Mouse (Mus musculus): Measurements from ENCODE around the gene Aph1a.
A peak's percentile ranks its signal among the peaks of the same experiment; 100 is the strongest.
"Not testable (repeated sequence)": the region's sequence is repeated elsewhere in the genome, so short reads cannot be mapped to it uniquely, and the experiment has no call there.

Gene Aph1a

DNA sequence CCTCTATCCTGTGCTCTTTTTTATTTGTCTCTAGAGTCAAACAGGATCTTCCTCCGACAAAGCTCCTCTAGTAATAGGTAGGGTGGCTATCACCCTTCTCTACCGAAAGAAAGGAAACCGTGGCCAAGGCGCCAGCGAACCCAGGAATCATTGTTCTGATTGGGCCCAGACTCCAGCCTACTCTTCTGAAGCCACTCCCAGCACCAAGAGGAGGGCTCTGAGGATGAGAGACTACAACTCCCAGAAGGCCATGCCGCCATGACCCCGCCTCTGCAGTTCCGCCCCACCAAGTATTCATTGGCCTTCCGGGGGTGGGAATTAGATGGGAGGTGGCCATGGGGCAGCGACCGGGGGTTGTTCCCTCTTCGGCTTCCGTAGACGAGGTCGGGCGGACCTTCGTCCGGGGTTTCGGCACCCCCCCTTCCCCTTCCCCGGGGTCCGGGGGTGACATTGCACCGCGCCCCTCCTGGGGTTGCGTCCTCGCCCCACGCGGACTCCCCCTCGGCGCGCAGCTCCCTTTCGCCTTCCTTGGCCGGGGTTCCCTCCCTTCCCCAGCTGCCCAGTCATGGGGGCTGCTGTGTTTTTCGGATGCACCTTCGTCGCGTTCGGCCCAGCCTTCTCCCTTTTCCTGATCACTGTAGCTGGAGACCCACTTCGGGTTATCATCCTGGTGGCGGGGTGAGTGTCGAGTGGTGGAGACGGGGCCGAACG is at the start of gene Aph1a:
Aph1a (plus strand) TSS at position 364 of the 711 bp plus-strand sequence.
- DNase-seq (ENCODE audit: low spot score in 2 of 2): peak; percentile 94 to 98

DNA sequence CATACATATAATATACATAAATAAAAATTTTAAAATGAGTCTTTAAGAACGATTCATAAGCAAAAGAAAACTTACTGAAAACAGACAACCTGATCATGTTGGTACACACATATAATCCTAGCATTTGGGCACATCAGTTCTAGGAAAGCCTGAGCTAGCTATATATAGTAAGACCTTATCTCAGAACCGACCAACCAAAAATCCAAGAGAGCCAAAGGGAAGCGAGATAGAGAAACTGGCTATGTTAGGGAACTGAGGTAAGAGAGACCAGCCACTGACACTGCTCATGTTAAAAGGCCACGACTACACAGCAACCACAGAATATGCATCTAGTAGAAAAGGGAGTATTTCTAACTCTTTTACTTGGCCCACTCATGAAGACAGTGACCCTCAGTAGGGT is 43.2 kb upstream of the Aph1a start:
- no peak for DNase-seq (ENCODE audit: low spot score in 2 of 2)

DNA sequence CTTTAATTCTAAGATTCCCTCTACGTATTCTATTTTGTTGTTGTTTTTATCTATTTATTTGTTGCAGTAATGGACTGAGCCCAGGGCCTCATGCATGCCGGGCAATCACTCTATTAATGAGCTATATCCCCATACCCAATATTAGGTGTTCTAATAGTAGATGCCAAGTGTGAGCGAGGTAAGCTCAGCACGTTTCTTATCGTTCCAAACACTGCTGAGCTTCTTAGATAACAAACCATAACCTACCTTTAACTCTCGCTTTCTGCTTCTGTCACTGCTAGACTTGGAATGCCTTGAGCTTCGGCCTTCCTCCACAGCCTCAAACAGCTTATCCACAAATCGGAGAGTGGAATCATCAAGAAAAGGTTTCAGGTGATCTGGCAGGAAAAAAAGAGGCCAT is 42.5 kb upstream of the Aph1a start:
- DNase-seq (ENCODE audit: low spot score in 2 of 2): no peak

DNA sequence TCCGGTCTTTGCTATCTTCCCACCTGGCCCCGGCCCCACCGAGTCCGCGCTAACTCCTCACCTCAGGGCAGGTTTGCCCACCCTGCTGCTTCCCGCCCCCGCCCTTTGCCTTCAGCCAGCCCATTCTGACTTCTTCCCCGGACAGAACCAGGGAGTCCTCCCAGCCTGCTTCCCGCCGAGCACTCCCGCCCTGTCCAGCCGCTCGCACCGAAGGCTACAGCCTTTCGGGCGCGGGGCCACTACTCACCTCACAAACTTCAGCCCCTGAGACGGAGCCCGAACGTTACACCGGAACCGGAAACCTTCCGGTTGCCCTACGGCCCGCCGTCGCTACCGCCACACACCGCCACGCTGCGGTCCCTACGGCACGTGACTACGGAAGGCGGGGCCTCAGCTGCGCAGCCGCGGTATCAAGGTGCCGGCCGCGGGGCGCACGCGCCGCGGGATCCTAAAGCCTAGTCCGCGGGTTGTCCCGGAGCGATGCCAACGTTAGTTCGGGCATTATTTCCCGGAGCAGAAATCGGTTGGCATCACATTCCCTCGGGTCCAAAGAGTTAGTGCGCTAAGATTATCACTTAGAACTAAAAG is 38.2 kb upstream of the Aph1a start, which contains the start of gene Prpf3:
Prpf3 (minus strand) TSS at position 384 of the 588 bp plus-strand sequence.
- peak; percentile 84 to 94 for DNase-seq (ENCODE audit: low spot score in 2 of 2)

DNA sequence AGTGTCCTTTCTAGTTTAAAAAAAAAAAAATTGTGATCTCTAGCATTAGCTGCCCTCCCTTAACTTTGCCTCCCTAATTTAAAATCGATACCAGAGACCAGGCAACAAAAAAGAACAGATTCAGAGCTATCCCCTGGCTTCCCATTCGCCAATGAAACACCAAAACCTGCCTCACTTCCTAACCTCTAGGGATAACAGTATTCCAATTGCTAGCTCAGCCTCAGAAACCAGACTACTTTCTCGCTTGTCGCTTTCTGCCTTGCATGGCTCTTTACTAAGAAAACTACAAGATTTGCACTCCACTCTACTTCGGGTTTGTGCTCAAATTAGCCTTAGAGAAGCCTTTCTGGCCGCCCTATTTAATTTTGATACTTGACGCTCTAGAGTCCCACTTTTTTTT is 37.7 kb upstream of the Aph1a start:
- DNase-seq (ENCODE audit: low spot score in 2 of 2): no peak

DNA sequence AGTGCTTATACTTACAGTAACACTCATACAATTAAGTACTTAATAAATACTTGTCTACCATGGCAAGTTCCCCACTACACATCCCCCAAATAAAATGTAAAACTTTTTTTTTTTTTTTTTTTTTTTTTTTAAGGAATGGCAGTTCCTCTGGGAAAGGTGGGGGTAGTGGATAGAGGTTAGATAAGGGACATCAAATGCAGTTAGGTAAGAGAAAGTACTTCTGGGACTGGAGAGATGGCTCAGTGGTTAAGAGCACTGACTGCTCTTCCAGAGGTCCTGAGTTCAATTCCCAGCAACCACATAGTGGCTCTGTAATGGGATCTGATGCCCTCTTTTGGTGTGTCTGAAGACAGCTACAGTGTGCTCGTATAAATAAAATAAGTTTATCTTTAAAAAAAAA is 36.7 kb upstream of the Aph1a start:
- DNase-seq (ENCODE audit: low spot score in 2 of 2): not testable (repeated sequence)

DNA sequence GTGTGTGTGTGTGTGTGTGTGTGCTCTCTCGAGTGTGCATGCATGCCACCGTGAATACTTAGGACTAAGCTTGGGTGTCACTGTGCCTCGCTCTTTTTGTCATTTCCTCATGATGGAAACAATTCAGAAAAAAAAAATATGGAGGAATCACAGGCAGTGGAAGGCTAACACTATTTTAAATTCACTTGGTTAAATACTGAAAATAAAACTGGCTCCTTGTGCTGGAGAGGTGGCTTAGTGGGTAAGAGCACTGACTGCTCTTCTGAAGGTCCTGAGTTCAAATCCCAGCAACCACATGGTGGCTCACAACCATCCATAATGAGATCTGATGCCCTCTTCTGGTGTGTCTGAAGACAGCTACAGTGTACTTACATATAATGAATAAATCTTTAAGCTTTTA is 35.5 kb upstream of the Aph1a start:
- not testable (repeated sequence) for DNase-seq (ENCODE audit: low spot score in 2 of 2)

DNA sequence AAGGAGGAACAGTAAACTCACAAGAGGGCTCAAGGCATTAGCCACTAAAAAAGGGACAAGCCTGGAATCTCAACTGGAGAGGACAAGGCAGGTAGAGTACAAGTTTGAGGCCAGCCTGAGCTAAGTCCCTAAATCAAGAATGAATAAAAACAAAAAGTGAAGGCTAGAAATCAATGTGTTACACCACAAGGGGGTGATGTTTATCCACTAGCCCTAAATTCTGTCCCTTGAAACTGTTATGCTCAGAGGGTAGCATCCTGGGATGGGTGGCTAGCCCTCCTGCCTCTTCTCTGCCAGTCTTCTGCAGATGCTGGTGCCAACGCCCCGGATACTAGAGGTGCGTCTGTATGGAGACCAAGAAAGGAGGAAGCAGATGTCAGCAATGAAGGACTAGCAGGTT is 33.4 kb upstream of the Aph1a start:
- DNase-seq (ENCODE audit: low spot score in 2 of 2): no peak

DNA sequence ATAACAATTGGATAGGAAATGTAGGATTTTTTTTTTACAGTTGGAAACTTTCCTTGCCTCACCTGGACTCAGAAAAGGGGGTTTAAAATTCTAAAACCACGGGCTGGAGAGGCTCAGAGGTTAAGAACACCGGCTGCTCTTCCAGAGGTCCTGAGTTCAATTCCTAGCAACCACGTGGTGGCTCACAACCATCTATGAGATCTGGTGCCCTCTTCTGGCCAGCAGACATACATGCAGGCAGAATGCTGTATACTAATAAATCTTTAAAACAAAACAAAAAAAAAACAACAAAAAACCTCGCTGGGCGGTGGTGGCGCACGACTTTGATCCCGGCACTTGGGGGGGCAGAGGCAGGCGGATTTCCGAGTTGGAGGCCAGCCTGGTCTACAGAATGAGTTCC is 32.6 kb upstream of the Aph1a start:
- DNase-seq (ENCODE audit: low spot score in 2 of 2): no peak

DNA sequence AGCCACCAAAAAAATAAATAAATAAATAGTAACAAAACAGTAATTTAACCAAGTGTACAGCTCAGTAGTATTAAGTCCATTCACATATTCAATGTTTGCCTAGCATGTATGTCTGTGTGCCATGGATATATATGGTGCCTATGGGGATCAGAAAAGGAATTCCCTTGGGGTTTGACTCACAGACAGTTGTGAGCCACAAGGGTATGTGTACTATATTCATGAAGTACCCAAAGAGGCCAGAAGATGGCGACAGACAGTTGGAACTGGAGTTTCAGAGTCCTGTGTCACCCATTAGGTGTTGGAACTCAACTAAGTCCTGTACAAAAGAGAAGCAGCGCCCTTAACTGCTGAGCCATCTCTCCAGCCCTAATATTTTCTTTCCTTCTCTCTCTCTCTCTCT is 32.0 kb upstream of the Aph1a start:
- DNase-seq (ENCODE audit: low spot score in 2 of 2): peak in 1 of 2 experiments; percentile 82

DNA sequence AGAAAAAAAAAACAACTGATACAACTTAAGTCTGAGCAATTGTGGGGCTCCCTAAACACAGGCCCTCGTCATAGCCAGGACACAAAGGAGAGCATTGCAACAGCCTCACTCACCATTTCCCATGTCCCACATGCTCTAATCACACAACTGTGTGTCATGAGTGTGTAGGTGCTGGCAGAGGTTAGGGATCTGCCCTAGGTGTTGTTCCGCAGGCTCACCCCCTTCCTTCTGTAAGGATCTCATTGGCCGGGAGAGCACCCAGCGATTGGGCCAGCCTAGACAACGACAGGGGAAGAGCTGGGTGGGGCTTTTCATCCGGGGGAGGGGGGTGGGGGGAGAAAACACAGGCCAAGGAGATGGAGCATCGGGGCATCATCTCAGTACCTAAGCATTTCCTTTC is 30.2 kb upstream of the Aph1a start:
- no peak for DNase-seq (ENCODE audit: low spot score in 2 of 2)

DNA sequence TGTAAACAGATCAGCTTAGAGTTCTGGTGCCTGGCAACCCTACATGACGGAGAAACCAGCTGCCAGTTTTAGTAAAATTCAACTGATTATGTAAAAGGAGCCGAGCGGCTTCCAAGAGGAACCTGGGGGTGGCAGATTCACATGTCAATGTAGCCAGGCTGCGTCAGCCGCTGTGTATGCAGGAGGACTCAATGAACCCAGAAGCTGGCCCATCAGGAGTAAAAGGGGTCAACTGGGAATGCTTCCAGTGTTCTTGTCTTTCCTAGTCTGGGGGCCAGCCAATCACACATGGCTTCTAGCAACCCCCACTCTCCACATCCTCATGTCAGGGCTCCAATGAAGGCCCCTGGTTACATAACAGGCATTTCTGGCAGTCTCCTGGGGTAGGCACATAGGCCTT is 28.7 kb upstream of the Aph1a start:
- DNase-seq (ENCODE audit: low spot score in 2 of 2): peak; percentile 81 to 83

DNA sequence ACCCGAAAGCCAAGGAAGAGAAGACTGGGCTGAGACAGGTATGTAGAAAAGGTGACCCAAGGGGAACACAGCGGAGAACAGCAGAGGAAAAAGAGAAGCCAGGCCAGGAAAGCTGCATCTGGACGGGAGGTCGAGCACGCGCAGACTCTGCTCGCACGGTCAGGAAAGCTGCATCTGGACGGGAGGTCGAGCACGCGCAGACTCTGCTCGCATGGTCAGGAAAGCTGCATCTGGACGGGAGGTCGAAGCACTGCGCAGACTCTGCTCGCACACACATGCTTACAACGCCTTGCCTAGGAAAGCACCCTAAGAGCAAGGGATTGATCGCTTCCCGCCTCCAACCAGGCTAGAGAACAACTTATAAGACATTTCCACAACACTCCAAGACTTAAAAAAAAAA is 28.2 kb upstream of the Aph1a start:
- no peak for DNase-seq (ENCODE audit: low spot score in 2 of 2)

DNA sequence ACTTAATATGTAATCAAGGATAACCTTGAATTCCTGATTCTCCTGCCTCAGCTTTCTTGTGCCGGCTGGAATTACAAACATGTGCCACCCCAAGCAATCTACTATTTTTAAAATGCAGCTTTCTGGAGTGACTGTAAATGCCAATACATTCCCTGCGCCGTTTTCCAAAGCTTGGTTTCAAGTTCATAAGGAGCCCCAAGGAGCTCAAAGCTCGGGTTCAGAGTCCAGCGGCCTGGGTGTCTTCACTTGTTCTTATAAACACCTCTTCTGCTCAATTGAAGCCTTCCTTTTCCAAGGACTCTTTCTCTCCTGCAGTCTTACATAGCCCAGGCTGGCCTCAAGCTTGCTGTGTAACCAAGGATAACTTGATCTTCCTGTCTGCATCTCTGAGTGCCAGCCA is 27.7 kb upstream of the Aph1a start:
- DNase-seq (ENCODE audit: low spot score in 2 of 2): no peak

DNA sequence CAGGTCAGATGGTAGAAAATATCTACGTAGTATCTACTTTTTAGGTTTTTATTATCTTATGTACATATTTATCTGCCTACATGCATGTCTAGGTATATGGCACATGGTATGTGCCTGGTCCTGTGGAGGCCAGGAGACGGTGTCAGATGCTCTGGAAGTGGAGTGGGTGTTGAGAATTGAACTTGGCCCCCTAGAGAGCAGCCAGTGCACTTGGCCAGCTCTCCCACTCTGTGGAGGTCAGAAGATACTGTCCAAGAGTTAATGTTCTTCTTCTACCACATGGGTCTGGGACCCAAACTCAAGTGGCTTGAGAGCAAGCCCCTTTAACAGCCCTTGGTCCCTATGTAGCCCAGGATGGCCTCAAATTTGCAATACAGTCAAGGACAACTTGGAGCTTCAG is 26.4 kb upstream of the Aph1a start:
- no peak for DNase-seq (ENCODE audit: low spot score in 2 of 2)

DNA sequence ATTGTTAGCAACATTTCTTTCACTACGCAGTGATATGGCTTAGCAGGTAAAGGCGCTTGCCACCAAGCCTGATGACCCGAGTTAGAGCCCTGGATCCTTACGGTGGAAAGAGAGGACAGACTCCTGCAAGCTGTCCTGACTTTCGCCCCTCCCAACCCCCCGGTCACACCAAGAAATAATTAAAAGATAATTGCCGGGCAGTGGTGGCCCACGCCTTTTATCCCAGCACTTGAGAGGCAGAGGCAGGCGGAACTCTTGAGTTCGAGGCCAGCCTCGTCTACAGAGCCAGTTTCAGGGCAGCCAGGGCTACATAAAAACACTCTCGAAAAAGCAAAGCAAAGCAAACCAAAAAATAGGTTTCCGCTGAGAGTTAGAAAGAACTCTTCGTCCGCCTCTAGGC is 22.8 kb upstream of the Aph1a start:
- no peak for DNase-seq (ENCODE audit: low spot score in 2 of 2)

DNA sequence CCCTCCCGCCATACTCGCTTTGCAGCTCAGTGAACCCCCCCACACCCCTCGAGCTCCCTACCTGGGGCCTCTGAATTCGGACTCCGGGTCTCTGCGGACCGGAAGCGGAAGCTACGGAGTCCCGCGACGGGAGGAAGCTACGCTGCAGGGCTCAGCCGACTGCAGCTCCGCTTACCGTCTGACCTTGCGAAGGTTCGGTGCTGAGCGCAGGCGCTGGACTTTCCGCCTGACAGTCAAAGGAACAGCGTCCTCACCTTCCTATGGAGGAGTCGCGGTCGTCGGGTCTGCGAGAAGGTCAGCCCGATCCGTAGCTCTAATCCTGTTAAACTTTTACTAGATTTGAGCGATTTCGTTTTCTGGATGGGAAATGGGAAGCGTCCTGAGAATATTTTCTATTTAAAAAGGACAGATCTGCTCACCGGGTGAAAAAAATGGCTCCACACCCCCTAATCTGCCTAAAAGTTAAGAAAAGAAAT is 22.3 kb upstream of the Aph1a start, which contains the start of gene Mrps21:
Mrps21 (minus strand) TSS at position 128 of the 476 bp plus-strand sequence.
- DNase-seq (ENCODE audit: low spot score in 2 of 2): peak; percentile 68 to 78

DNA sequence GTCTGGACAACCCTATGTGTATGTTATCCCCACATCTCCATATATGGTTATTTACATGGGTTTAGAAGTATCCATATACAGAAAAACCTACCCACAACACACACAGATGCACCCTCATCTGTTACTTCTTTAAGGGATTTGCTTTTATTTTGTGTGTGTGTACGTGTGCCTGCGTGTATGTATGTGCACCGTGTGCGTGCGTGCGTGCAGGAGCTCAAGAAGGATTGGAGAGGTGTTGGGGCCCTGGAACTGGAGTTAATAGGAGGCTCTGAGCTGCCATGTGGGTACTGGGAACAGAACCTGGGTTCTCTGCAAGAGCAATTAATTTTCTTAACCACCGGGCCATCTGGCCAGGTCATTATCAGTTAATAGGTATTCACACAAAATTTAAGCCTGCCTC is 21.7 kb upstream of the Aph1a start:
- no peak for DNase-seq (ENCODE audit: low spot score in 2 of 2)

DNA sequence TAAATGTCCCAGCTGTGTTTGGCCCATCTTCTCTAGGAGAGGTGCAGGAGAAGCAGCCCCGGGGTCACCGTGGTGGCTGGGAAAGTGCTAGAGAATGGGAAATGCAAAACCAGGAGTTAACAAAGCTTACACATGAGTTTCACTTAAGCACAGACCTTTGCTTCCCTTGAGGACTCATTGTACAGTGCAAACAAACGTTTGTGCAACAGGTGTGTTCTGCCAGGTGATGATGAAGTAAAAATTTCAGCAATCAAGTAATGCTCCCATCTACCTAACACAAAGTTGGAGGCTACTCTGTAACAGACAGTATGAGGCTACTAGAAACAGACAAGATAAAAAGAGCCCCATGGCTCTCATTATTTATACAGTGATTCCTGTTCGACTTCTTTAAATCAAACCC is 14.7 kb upstream of the Aph1a start:
- DNase-seq (ENCODE audit: low spot score in 2 of 2): no peak

DNA sequence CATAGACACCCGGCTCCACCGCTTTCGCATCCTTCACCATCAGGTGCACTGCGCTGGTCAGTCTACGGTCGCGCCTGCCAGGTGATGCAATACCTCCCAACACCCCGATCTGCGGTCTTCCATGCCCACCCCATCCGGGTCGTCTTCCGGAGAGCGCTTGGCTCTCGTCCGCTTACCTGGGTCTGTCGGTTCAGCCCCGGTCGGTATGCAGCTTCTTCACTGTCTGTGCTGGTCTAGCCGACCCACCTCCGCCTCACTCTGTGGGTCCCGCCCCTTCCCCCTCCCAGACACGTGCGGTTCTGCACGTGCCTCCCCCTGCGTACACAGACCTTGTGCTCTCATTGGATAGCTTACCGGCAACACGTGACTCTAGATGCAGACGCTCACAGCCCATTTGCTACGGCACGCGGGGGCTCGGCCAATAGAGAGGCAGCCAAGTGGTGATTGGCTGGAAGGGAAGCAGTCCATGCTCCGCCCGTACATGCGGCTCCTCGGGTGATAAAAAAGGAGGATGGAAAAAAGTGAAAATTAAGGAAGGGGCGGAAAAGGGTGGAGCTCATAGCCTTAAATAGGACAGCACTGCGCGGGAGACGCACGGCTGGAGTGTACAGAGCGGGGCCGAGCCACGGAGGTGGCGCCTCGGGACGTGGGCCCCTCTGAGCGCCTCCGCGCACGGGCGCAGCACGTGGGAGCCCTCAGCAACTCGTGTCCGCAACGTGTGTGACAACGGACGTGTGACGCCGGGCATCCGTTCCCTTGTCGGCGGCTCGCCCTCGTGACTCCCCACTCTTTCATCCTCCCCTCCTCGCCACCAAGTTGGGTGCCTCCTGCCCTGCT is 11.6 kb upstream of the Aph1a start, which contains the start of gene Ciart:
Ciart (minus strand) TSS at position 273 of the 837 bp plus-strand sequence.
- DNase-seq (ENCODE audit: low spot score in 2 of 2): peak; percentile 98

DNA sequence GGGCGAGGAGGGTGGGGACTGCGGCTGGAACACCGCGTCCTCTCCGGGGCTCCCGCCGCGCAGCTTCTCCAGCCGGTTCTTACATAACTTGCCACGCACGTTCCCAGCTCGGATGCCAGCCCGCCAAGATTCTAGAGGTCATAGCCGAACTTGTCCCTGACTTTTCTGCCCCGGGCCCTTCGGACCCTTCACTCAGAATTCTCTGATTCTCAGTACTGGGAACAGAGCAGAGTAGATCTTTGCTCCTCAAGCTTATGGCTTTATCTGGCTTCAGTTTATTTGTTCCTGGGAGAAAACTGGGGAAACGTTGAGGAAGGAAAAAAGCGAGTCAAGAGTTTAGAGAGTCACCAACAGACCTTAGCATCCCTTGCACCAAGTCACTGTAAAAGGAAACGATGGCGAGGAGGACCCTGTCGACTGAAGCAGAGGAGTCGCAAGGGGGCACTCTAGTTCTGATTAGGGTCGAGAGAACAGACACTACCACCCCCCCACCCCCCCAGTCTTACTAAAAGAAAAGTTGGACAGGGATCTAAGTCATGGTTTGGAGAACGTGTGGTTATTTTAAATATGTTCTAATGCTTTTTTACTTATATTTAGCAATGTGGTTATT is 10.8 kb upstream of the Aph1a start:
- DNase-seq (ENCODE audit: low spot score in 2 of 2): peak in 1 of 2 experiments; percentile 83

DNA sequence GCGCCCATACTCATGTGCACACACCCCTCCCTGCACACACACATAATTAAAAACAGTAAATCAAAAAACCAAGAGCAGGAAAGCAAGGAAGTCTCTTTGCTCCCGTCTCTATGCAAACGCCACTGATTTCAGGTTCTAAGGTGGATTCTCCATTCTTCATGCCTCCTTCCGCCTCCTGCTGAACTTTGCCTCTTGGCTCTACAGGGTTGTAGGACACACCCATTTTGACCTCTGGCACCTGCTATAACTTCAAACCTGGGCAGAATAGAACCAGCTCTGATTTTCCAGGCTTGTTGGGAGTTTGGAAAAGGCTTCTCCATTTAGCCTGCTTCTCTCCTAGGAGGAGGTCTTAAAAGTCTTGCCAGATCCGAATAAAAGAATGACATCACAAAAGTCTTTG is 9.4 kb upstream of the Aph1a start:
- no peak for DNase-seq (ENCODE audit: low spot score in 2 of 2)

Measured in left cerebral cortex, adult 9 months (tissue).